Mouse (Mus musculus): ENCODE measurements around the gene Grb10. TPM values are rescaled to one million over a fixed set of nuclear protein-coding genes. Genes with fewer than 3 reads are reported as not detected.

The Grb10 gene
- polyA plus RNA-seq, 2 experiments from 2014 or later = 0.20 TPM; not detected in 1

- no peak for ATAC-seq
These were observed 95.0 kb downstream of the Grb10 start for GRCm38 (mm10) chr11:11943240-11944081.

- no peak for ATAC-seq
These were observed 95.9 kb downstream of the Grb10 start for GRCm38 (mm10) chr11:11942320-11943217.

DNA sequence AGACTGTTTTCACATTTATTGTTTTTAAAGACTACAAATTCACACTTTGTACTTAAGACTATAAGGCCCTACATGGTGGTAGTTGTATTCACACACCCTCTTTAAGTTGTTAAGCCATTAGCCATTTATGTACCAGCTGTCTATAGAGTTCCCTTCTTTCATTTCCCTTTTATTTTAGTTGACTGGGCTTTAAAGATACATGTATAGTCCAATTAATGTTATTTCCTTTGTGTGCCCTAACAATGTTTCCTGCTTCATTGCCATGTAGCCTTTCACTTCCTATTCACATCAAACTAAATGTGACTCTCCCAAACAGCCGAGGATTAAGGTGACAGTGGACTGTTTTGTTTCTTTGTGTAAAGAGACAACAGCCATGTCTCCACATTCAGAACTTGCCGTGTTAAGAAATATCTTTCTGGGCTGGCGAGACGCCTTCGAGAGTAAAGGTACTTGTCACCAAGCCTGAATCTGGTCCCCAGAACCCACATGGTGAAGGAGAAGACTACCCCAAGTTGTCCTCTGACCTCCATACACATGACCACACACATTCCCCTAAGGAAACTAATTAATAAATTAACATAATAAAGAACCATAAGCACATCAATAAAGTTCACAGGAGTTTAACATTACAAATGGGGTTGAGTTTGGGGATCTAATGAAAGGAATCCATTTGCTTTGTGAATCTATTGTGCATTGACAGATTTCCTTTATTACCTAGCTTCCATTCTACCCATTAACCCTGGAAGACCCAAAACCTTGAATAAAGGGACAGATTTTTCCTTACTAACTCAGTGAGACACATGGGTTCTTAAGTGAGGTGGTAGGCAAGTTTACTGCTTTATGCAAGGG, 97.4 kb downstream of the Grb10 start:
- ATAC-seq = no peak

- ATAC-seq = no peak
These were observed 98.9 kb downstream of the Grb10 start for GRCm38 (mm10) chr11:11939611-11940010.

GRCm38 (mm10) chr11:11938591-11938990, 99.9 kb downstream of the Grb10 start:
- no peak for ATAC-seq

DNA sequence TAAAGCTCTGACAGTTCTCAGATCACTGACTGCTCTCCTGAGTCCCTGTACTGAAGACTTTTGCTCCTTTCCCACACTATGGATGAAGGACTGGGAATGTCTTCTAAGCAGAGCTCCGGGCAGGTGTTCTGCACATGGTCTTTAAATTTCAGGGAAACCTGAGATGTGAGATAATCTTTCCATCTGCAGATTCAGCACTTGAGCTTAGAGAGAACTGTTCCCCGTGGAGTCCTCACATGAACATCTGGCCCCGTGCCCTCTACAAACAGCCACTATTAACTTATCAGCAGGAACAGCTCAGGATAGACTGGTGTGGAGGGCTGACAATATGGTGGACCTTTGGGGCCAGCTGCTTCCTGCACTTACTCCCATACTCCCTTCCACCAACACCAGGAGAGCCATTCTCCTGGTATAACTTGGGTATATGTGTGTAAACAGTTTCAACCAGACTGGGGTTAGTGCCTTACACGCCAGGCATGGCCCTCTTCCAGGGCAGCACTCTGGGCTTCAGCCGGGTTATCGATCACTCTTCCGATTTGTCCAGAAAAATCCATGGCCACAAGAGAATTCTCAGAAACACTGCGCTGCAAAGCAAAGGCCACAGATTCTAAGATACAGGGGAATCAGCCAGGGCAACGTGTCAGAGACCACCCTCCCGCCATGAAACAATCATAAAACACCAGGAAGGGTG, 101.0 kb downstream of the Grb10 start:
- no peak for ATAC-seq

DNA sequence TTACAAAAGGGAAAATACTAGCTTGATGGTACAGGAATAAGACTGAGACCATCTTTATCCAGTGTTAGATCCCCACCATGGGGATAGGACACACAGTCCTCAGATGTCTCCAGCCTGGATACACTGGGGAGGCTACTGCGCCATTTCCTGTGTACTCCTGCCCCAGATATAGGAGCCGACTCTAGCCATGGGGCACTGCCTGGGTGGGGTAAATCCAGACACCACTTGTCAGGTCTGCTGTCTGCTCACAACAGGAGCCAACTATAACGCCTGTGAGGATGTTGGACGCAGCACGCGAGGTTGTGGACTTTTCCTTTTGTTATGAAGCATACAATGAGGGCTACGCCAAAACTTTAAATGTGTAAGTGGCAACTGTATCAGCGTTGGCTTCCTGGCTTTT, 103.7 kb downstream of the Grb10 start:
- no peak for ATAC-seq

GRCm38 (mm10) chr11:11932102-11932789, 106.2 kb downstream of the Grb10 start:
- ATAC-seq = no peak

DNA sequence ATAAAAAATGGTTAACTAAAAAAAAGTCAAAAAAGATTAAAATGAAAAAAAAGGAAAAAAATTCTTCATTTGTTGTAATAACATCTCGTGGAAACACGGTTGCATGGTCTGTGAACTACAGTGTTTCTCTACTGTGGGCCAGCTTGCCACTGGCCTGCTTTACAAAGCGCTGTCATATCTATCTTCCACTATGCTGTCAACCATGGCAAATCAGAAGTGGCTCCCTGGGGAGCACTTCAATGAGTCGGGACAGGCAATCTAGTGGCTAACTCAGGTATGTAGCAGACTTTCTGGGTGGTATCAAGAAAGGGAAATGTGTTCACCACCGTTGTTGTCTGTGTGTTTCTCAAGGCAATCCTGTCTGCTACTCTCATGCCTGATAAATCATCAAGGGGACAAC, 106.8 kb downstream of the Grb10 start:
- ATAC-seq = no peak

- no peak for ATAC-seq
These were observed 108.0 kb downstream of the Grb10 start for GRCm38 (mm10) chr11:11930527-11930926.

DNA sequence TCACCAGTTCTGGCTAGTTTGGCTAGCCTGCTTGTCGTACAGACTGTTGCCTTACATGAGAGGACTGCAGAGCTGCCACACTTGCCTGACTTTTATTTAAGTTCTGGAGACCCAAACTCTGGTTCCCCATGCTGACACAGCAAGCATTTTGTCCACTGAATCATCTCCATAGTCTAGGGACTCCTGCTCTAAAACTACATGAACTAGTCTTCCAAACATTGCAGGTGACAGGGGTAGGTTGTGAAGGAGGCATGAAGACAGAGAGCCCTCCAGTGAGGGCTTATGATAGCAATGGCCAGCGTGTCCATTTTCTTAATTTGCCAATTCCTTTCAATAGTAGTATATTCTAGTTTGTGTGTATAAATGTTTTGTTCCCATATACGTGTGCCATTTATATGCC, 109.4 kb downstream of the Grb10 start:
- no peak for ATAC-seq

DNA sequence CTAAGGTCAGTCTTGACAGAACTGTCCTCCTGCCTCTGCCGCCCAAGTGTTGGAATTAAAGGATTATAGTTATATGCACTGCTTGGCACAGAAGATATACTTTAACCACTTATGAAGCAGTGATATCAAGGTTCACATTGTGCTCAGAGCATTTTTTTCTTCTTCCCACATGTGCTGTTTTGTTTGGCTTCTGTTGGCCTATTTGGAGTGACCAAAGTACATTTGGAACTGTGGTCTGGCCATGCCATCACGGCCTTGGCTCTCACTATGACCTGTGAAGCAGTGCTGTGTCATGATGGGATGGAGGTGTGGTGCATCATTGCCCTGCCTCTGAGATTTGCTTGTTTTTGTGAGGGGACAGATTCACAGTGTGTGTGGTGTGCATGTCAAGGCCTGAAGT, 109.9 kb downstream of the Grb10 start:
- no peak for ATAC-seq

- no peak for ATAC-seq
These were observed 114.6 kb downstream of the Grb10 start for GRCm38 (mm10) chr11:11923900-11924299.

DNA sequence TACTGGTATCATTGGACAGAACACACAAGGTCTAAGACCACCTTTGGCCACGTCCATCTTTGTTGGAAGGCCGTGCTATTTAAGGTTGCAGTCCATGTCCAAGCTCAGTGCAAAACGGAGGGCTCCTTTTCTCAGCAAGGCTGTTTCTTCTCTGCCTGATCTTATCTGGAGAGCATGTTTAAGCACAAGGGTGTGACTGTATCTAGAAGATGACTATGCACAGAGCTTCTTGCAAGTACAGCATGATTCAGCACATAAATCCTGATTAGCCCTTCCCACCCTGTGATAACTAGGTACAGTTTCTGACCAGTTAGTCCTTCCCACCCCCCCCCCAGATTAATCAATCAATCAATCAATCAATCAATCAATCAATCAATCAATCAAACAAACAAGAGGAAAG, 115.1 kb downstream of the Grb10 start:
- no peak for ATAC-seq

GRCm38 (mm10) chr11:11922106-11922505, 116.4 kb downstream of the Grb10 start:
- ATAC-seq = no peak

DNA sequence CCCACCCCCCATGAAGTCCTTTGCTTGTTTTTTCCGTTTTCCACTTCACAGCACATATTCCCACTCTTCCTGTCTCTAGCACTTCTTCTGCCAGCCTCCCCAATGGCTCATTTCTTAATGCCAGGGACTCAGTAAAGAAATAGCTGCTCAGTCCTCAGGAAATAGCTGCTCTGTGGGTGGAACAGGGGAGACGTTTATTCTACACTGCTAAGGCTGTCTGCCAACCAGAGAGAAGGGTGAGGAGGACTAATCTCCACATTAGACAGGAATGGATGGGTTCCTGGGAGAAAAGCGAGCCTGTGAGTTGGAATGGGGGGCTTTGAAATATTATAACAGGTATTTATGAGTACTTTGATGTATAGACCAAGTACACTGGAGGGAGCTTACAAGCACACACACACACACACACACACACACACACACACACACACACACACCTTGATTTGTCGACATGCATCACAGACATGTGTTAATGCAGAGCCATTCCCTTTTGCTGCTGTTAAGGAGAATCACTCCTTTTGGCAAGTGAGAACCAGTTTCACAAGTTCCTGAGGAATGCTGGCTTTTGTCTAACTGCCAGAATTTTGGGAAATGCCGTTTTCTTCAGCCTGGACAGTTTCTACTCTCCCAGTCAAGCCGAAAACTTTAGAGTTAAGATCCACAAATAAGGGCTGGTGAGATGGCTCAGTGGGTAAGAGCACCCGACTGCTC, 130.6 kb downstream of the Grb10 start:
- ATAC-seq = no peak

DNA sequence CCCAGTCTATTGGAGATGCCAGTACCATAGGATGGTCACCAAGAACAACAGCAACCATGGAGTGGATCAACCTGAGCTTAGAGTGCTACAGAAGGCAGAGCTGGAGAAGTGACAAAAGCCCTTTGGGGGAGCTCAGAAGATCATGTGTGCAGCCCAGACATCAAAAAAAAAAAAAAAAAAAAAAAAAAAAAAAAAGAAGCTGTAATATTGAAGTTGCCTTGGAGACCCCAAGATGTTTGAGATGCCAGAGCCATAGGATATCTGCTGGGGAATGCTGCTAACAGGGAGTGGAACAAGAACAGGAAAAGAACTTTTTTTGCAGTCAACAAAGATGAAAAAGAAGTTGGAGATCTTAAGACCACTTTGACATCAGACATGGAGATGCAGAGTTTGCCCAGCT, 133.0 kb downstream of the Grb10 start:
- ATAC-seq = no peak

DNA sequence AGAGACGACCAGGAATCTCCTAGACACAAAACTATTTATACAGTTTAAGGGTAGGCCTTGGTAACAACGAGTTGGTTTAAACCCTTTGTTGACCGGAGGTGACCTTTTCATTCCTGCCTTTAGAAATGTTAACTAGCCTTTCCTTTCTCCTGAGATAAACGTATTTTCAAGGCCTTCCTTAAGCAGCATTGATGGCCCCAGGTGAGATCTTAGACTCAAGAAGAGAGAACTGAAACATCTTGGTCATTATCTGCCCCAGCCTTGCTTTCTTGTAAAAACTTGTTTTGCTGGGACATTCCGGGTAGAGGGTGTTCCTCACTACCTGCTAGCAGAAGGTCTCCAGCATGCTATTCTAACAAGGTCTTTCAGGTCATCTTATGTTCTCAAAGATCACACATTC, 133.5 kb downstream of the Grb10 start:
- no peak for ATAC-seq

DNA sequence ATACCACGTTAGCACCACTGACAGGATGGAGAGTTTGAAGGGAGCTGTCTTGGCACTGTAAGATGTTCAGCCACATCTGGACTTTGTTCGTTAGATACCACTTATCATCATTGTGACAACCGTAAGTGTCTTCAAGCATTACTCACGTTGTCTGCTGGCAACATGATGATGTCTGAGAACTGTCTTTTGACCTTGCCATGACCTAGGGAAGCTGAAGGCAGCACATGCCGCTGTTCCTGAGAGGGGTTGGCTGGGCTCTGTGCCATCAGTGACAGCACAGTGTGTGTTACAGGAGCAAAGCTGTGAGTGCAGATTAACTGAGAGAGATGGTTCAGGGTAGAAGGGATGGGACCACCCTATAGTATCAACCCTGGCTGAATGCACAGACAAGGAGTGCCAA, 137.0 kb downstream of the Grb10 start:
- no peak for ATAC-seq

DNA sequence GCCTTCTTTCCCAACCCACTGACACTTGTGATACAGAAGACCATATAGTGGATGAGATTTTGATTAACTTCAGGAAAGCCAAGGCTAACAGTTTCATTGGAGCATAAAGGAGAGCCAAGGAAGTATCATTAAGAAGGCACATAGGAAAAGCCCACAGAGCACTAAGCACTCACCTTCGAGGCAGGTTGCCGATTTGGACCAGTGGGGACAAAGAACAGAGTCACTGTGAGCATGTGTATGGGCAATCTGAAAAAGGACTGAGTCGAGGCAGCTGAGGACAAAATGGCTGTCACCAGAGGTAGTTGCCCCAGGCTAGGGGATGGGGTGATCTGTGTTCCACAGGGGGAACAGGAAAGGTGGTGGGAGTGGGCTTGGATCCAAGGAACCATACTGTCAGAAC, 140.0 kb downstream of the Grb10 start:
- ATAC-seq = no peak
